Mouse (Mus musculus): ENCODE results near the gene Atf6. TPM values are rescaled to one million over a fixed set of nuclear protein-coding genes. Genes with fewer than 3 reads are reported as not detected.

Gene Atf6
- polyA plus RNA-seq, 1 experiment from 2014 or later = 11.5 TPM

GRCm38 (mm10) chr1:170746523-170746922 is 121.0 kb downstream of the Atf6 start:
- WGBS = 78% methylated on average over 5 of the region's 5 CpGs
- Histone ChIP-seq H3K9ac (ENCODE audit: low read depth, low read length) (no peak overlapping the region), H3K4me2 (no peak overlapping the region), H3K27me3 (replicated peaks; ENCODE audit: control insufficient read depth, insufficient read depth, low read length) (no peaks in the 10 kb centered on the region), H3K4me3 (ENCODE audit: low read depth, low read length) (no peak overlapping the region), H3K4me1 (replicated peaks; ENCODE audit: control insufficient read depth, insufficient read depth, low read length) (no peaks in the 10 kb centered on the region), H3K36me3 (ENCODE audit: control insufficient read depth, insufficient read depth, low read length) (no peaks in the 10 kb centered on the region), H3K27ac (ENCODE audit: low read depth, low read length) (no peak overlapping the region), H3K9me3 (ENCODE audit: control insufficient read depth, low read length) (no peaks in the 10 kb centered on the region)
- ATAC-seq (replicated peaks; ENCODE audit: low FRiP score) = no peak
- no peak for DNase-seq (ENCODE audit: low spot score)

GRCm38 (mm10) chr1:170741497-170742246 is 125.9 kb downstream of the Atf6 start:
- no peaks in the 10 kb centered on the region for H3K9me3 ChIP-seq (ENCODE audit: control insufficient read depth, low read length)
- DNase-seq (ENCODE audit: low spot score) = no peak
- no peak overlapping the region for H3K4me3 ChIP-seq (ENCODE audit: low read depth, low read length)
- no peaks in the 10 kb centered on the region for H3K27me3 ChIP-seq (replicated peaks; ENCODE audit: control insufficient read depth, insufficient read depth, low read length)
- no peak for ATAC-seq (replicated peaks; ENCODE audit: low FRiP score)
- H3K4me2 ChIP-seq = no peak overlapping the region
- no peaks in the 10 kb centered on the region for H3K36me3 ChIP-seq (ENCODE audit: control insufficient read depth, insufficient read depth, low read length)
- 81% methylated on average over 5 of the region's 5 CpGs for whole genome bisulfite sequencing
- H3K4me1 ChIP-seq (replicated peaks; ENCODE audit: control insufficient read depth, insufficient read depth, low read length) = no peaks in the 10 kb centered on the region
- H3K9ac ChIP-seq (ENCODE audit: low read depth, low read length) = no peak overlapping the region
- H3K27ac ChIP-seq (ENCODE audit: low read depth, low read length) = no peak overlapping the region

- ATAC-seq (replicated peaks; ENCODE audit: low FRiP score) = no peak
- no peak overlapping the region for H3K4me3 ChIP-seq (ENCODE audit: low read depth, low read length)
- WGBS = 89% methylated on average over 3 of the region's 3 CpGs
These were observed 132.7 kb downstream of the Atf6 start for GRCm38 (mm10) chr1:170734866-170735265.

GRCm38 (mm10) chr1:170732596-170732890 is 135.0 kb downstream of the Atf6 start:
- no peak for ATAC-seq (replicated peaks; ENCODE audit: low FRiP score)
- H3K27ac ChIP-seq (ENCODE audit: low read depth, low read length) = no peak overlapping the region
- no peaks in the 10 kb centered on the region for H3K9me3 ChIP-seq (ENCODE audit: control insufficient read depth, low read length)
- H3K36me3 ChIP-seq (ENCODE audit: control insufficient read depth, insufficient read depth, low read length) = no peaks in the 10 kb centered on the region
- no peaks in the 10 kb centered on the region for H3K27me3 ChIP-seq (replicated peaks; ENCODE audit: control insufficient read depth, insufficient read depth, low read length)
- 87% methylated on average over 2 of the region's 2 CpGs for WGBS
- DNase-seq (ENCODE audit: low spot score) = no peak
- no peak overlapping the region for H3K9ac ChIP-seq (ENCODE audit: low read depth, low read length)
- H3K4me1 ChIP-seq (replicated peaks; ENCODE audit: control insufficient read depth, insufficient read depth, low read length) = no peaks in the 10 kb centered on the region
- no peak overlapping the region for H3K4me3 ChIP-seq (ENCODE audit: low read depth, low read length)
- no peak overlapping the region for H3K4me2 ChIP-seq

More at GRCm38 (mm10) chr1:170734866-170735265, 132.7 kb downstream of the Atf6 start:
- no peak overlapping the region for H3K9ac ChIP-seq (ENCODE audit: low read depth, low read length)
- no peak overlapping the region for H3K27ac ChIP-seq (ENCODE audit: low read depth, low read length)
- H3K36me3 ChIP-seq (ENCODE audit: control insufficient read depth, insufficient read depth, low read length) = no peaks in the 10 kb centered on the region
- H3K4me1 ChIP-seq (replicated peaks; ENCODE audit: control insufficient read depth, insufficient read depth, low read length) = no peaks in the 10 kb centered on the region
- H3K4me2 ChIP-seq = no peak overlapping the region
- H3K27me3 ChIP-seq (replicated peaks; ENCODE audit: control insufficient read depth, insufficient read depth, low read length) = no peaks in the 10 kb centered on the region
- DNase-seq (ENCODE audit: low spot score) = no peak
- no peaks in the 10 kb centered on the region for H3K9me3 ChIP-seq (ENCODE audit: control insufficient read depth, low read length)

- Histone ChIP-seq H3K9me3 (ENCODE audit: control insufficient read depth, low read length) (no peaks in the 10 kb centered on the region), H3K4me2 (no peak overlapping the region), H3K4me1 (replicated peaks; ENCODE audit: control insufficient read depth, insufficient read depth, low read length) (no peaks in the 10 kb centered on the region), H3K27me3 (replicated peaks; ENCODE audit: control insufficient read depth, insufficient read depth, low read length) (no peaks in the 10 kb centered on the region), H3K27ac (ENCODE audit: low read depth, low read length) (no peak overlapping the region), H3K4me3 (ENCODE audit: low read depth, low read length) (no peak overlapping the region), H3K9ac (ENCODE audit: low read depth, low read length) (no peak overlapping the region), H3K36me3 (ENCODE audit: control insufficient read depth, insufficient read depth, low read length) (no peaks in the 10 kb centered on the region)
- 76% methylated on average over 11 of the region's 11 CpGs for WGBS
- no peak for DNase-seq (ENCODE audit: low spot score)
- ATAC-seq (replicated peaks; ENCODE audit: low FRiP score) = no peak
These were observed 135.5 kb downstream of the Atf6 start for GRCm38 (mm10) chr1:170731865-170732595.

GRCm38 (mm10) chr1:170729267-170729962 is 138.2 kb downstream of the Atf6 start:
- Histone ChIP-seq H3K27me3 (replicated peaks; ENCODE audit: control insufficient read depth, insufficient read depth, low read length) (no peaks in the 10 kb centered on the region), H3K36me3 (ENCODE audit: control insufficient read depth, insufficient read depth, low read length) (no peaks in the 10 kb centered on the region), H3K4me3 (ENCODE audit: low read depth, low read length) (no peak overlapping the region), H3K27ac (ENCODE audit: low read depth, low read length) (no peak overlapping the region), H3K9me3 (ENCODE audit: control insufficient read depth, low read length) (no peaks in the 10 kb centered on the region), H3K4me2 (no peak overlapping the region), H3K4me1 (replicated peaks; ENCODE audit: control insufficient read depth, insufficient read depth, low read length) (no peaks in the 10 kb centered on the region), H3K9ac (ENCODE audit: low read depth, low read length) (no peak overlapping the region)
- no peak for ATAC-seq (replicated peaks; ENCODE audit: low FRiP score)
- 85% methylated on average over 8 of the region's 8 CpGs for WGBS
- DNase-seq (ENCODE audit: low spot score) = no peak

- H3K9ac ChIP-seq (ENCODE audit: low read depth, low read length) = no peak overlapping the region
- ATAC-seq (replicated peaks; ENCODE audit: low FRiP score) = no peak
- H3K36me3 ChIP-seq (ENCODE audit: control insufficient read depth, insufficient read depth, low read length) = no peaks in the 10 kb centered on the region
- no peaks in the 10 kb centered on the region for H3K27me3 ChIP-seq (replicated peaks; ENCODE audit: control insufficient read depth, insufficient read depth, low read length)
- no peak overlapping the region for H3K4me2 ChIP-seq
- H3K4me3 ChIP-seq (ENCODE audit: low read depth, low read length) = no peak overlapping the region
- 71% methylated on average over 6 of the region's 6 CpGs for WGBS
- DNase-seq (ENCODE audit: low spot score) = no peak
- H3K4me1 ChIP-seq (replicated peaks; ENCODE audit: control insufficient read depth, insufficient read depth, low read length) = no peaks in the 10 kb centered on the region
- no peak overlapping the region for H3K27ac ChIP-seq (ENCODE audit: low read depth, low read length)
- H3K9me3 ChIP-seq (ENCODE audit: control insufficient read depth, low read length) = no peaks in the 10 kb centered on the region
These were observed 139.0 kb downstream of the Atf6 start for GRCm38 (mm10) chr1:170728524-170728923.

GRCm38 (mm10) chr1:170721560-170721959 is 146.0 kb downstream of the Atf6 start:
- Histone ChIP-seq H3K9me3 (ENCODE audit: control insufficient read depth, low read length) (no peaks in the 10 kb centered on the region), H3K36me3 (ENCODE audit: control insufficient read depth, insufficient read depth, low read length) (no peaks in the 10 kb centered on the region), H3K4me1 (replicated peaks; ENCODE audit: control insufficient read depth, insufficient read depth, low read length) (no peaks in the 10 kb centered on the region), H3K4me3 (ENCODE audit: low read depth, low read length) (no peak overlapping the region), H3K27ac (ENCODE audit: low read depth, low read length) (no peak overlapping the region), H3K27me3 (replicated peaks; ENCODE audit: control insufficient read depth, insufficient read depth, low read length) (no peaks in the 10 kb centered on the region), H3K4me2 (no peak overlapping the region), H3K9ac (ENCODE audit: low read depth, low read length) (no peak overlapping the region)
- DNase-seq (ENCODE audit: low spot score) = no peak
- no peak for ATAC-seq (replicated peaks; ENCODE audit: low FRiP score)
- WGBS = 85% methylated on average over 5 of the region's 5 CpGs
